Mouse (Mus musculus) fibroblast of lung, adult 2 months (primary cell): Measurements from ENCODE around the gene Nxf1.
"Not testable (repeated sequence)": the region's sequence is repeated elsewhere in the genome, so short reads cannot be mapped to it uniquely, and the experiment has no call there.

Experiments
- DNase-seq: peaks from one replicate; pipeline ENCODE4 v3.0.0-alpha.2; 2011; ENCODE audit warnings: low read depth

Nxf1 gene

DNA sequence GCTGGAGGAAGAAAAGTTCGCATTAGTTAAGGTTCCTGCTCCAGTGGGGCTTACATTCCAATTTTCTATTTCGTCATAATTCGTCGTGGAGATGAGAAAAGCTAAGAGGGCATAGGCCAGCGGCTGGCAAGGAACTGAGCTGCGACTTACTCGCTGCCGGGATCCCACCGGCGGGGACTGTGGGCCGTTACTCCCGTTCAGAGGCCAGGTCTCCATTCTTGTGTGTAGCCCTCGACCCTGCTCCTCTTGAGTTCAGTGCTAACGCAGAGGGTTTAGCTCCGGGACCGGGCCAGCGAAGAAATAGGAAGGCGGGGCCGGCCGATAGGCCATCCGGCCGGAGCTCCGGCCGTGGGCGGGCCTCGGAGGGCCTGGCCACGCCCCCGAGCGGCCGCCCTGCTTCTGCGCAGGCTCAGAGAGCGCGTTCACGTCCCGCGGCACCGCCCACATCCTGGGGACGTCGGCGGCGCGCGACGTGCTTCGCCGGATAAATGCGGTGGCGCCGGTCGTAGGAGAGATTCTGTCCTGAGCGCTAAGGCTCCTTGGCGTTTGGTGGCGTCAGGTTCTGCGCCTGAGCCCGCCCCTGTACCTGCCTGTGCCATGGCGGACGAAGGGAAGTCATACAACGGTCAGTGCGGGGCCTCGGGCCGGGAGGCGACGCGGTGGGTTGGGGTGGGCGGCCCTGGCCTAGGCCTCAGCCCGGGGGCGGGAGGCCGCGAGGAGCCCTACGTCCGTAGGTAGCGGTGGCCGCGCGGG, at the start of gene Nxf1:
Nxf1 (plus strand) TSS at position 439 of the 753 bp plus-strand sequence.
- peak; percentile 81 for DNase-seq

DNA sequence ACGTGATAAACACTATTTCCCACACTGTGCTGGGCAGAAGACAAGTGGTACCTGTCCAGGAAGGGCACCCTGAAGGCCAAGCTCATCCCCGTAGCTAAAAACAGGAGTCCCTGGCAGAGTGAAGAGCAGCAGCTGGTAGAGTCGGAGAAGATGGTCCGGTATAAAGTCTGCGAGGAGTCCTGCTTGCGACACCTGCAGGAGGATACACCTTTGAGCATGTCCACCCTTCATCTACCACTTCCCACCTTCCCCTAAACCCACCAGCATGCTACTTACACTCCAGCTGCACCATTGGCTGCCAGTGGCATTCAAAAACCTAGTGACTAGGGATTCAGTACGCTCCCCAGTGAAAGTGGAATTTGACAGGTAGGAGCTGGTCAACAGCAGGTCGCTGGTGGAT, 47.9 kb upstream of the Nxf1 start:
- no peak for DNase-seq

DNA sequence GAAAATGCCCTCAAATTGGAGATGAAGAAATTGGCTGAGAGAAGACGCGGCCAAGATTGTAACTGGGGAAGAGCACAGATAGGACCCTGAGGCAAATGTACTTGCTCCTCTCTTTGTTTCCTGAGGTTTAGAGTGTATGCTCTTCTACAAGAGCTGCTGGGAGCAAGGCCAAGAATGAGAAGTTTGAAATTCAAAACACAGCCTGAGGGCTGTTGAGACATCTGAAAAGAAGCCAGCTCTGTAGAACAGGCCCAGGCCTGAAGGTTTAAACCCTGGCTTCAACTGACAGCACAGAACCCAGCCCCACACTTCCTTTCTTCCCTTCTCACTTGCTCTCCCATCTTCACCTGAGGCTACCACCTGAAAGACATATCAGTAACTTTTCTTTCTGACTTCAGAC, 46.8 kb upstream of the Nxf1 start:
- no peak for DNase-seq

DNA sequence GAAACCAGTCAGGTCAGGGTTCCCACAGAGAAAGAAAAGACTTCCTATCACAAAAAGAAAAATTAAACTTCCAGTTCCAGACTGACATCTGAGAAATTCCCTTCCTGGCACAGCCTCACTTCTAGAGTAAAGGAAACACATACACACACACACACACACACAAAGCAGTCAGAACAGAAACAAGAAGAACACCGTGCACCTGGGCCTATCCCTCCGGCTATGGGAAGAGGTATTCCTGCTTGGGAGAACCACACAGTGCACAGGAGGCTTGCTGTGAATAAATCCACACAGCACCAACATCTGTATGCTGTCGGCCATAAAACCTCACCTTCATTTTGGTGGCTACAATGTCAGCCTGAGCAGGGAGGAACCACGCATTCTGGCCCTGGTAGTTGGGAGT, 45.4 kb upstream of the Nxf1 start:
- DNase-seq, result no peak

DNA sequence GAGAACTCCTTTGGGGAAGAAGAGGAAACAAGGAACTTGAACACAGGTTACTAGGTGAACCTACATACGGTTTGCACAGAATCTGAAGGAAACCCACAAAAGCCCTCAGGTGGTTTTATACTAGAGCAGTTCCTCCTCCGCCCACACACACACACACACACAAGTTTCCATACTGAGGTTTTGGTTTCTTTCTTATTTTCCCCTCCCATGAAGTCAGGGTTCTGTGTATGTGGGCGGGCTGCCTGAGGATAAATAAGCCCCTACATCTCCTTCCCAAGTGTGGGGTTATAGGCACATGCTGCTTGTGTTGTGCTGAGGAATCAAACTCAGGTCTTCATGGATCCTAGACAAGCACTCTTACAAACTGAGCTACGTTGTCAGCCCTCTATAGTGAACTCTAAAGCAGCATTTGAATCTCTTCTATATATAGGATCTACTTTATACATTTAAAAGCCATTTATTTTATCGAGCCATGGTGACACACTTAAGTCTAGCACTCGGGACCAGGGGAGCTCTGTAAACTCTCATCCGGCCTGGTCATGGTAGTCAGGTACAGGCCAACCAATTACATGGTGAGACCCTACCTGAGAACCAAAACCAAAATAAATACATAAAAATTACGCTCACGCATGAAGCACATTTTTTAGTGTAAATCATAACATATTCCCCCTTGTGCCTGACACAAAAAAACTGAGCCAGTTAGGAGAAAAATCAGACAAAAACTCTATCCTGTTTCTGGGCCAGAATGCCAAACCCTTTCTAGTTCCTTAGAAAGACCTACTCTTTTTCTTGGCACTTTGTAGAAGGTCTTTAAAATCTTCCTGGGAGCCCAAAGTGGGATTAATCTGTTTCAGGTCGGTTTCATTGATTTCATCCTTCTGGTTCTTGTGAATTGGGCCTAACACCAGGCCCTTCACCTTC, 44.7 kb upstream of the Nxf1 start:
- DNase-seq, result no peak

DNA sequence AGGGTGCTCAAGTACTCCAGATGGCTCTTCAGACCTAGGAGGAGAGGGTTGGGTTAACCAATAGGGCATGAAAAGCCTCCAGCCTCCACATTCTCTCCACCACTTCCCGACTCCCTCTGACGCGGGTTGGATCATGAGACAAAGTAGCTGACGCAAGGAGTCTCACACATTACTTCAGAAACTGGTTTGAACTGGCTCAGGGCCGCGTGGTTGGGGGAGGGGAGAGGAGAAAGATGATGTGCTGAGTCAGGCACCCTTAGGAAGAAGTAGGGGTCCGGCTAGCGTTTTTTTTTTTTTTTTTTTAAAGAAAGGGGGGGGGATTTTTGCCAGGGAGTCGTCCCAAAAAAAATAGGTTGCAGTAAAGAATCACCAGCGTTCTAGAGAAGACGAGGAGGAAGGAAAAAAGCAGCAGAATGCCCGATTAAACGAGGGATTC, 44.0 kb upstream of the Nxf1 start:
- DNase-seq, result peak; percentile 90

DNA sequence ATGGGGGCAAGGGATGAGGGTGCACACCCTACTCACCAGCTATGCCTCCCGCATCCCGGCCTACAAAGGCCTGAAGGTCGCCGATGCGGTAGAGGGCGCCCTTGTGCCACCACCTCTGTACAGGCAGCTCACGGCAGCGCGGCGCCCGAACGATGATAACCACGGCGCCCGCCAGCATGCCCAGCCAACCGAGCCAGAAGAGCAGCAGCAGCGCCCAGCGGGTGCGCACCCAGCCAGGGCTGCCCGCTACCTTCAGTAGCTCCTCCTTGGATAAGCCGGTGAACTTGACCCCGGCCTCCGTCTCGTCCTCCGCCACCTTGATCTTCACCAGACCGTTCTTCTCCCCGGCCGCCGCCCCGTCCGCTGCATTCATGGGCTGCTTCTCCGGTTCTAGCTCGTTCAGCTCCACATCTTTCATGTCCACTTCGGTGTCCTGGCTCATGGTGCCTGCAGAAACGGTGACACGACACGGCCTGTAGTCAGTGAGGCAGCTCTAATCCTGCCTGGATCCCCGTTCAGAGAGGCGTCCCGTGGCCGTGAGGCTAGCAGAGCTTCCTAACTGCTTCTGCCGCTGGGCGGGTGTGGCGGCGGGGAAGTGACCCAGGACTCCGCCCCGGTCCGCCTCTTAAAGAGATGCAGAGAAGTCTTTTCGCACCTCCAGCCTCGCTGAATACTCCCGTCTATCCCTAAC, 43.4 kb upstream of the Nxf1 start:
- no peak for DNase-seq

DNA sequence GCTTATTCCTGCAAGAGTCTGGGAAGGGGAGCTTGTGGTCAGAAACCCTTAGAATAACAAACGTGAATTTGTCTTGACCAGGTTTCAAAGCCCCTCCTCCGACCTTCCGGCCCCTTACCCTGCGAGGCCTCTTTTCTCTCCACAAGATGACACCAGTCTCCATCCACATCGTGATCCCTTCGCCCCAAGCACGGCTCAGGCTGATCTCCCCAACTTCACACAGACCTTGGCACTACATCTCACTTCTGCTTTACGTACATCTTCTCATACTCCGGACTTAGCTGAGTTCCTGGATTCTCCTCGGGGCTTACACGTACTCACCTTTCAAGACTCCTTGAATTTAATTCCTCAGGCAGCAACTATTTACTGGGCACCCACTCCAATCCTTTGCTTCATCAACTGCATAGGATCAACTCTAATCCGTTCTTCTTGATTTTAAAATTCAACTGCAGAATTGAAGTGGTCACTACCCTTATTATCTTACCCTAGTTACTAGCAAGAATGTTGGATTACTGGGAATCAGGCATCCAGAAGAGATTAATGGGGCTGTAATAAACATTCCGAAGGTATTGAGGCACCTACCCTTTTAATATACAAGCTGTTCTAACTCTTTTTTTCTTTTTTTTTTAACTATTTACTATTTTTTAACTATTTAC, 42.7 kb upstream of the Nxf1 start:
- no peak for DNase-seq

DNA sequence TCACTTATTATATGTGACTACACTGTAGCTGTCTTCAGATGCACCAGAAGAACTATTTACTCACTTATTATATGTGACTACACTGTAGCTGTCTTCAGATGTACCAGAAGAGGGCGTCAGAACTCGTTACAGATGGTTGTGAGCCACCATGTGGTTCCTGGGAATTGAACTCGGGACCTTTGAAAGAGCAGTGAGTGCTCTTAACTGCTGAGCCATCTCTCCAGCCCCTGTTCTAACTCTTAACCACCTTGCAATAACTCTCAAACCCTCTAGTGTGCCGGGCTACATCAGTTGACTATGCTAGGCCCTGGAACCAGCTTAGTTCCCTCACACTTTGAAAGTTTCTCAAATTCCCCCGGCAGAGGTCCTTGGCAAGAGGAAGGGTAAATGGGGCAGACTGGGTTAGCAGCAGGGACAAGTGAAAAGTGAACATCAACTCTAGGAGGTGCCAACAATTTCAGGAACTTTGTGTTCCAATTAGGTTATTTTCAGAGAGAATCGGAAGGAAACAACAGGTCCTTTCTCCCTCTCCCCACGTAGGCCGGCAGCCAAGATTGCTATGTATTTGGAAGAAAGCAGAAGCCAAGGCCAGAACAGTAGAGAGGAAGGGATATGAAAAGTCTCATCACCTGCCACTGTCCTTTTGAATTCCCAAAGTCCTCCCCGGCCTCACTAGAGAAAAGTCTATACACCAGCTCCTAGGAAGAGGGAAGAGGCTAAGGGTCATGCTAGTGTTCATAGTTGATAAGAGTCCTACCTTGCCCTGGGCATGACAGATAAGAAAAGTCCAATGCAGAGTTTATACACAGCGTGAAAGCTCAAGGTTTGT, 42.0 kb upstream of the Nxf1 start:
- no peak for DNase-seq

DNA sequence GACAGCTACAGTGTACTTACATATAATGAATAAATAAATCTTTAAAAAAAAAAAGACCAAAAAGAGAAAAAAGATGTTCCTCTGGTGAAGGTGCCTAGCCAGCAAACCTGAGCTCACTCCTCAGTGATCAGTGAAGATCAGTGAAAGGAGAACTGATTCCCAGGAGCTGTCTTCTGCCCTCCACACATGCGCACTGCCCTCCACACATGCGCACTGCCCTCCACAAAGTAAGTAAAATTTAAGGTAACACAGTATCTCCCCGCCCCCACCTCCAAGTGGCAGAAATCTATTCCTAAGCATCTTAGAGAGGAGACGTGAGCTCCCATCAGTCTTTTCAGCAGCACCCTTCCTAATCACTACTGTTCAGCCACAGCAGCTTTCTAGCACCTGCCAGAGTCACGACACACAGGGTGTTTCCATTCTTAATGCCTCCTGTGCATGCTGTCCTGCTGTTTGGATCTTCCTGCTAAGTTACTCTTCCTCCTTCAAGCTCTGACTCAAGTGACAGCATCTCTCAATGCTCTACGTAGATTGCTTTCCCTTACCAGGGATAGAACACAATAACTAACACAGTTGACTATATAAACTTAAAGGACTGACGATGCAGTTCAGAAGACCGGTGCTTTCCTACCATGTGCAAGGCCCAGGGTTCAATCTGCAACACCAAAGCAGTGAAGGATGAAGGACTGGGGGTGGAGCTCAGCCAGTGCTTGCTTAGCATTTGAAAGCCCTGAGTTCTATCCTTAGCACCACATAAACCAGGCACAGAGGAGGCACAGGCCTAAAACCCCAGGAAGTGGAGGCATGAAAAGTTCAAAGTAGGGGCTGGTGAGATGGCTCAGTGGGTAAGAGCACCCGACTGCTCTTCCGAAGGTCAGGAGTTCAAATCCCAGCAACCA, 40.8 kb upstream of the Nxf1 start:
- DNase-seq, result no peak

DNA sequence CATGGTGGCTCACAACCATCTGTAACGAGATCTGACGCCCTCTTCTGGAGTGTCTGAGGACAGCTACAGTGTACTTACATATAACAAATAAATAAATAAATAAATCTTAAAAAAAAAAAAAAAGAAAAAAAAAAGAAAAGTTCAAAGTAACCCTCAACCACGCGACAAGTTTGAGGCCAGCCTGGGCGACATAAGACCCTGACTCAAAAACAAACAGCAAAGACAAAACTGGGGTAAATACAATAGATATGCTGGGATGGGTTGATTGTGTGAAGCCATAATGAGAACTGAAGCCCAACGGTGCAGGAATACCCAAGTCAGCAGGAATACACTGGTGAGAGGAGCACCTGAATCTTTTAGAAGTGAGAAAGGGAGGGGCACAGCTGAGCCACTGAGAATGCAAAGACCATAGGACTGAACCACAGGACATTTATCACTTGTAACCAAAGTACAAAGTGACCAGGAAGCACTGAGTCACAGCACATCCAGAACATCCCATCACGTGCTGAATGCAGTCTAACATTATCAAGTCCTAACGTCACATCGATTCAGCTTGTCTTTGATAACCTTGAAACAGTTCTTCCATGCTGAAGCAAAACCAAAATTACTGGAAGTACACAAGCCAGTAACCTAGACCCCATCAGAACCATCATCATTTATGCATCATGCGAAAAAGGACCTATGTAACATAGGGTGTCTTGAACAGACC, 40.0 kb upstream of the Nxf1 start:
- no peak for DNase-seq

DNA sequence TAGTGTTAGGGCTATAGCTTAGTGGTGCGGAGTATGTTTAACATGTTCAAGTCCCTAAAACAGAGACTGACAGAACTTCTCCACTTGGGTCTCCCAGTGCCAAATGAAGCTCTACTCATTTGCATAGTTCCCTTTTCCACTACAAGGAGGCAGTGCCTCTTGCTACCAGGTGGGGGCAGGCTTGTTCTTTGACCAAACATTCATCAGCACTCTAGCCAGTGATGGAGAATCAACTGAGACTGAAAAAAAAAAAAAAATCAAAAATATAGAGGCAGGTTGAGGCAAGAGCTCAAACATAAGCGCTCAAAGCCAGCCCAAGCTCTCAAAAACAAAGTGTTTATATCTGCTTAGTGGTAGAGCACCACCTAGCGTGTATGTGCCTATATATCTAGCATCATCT, 38.5 kb upstream of the Nxf1 start:
- no peak for DNase-seq

DNA sequence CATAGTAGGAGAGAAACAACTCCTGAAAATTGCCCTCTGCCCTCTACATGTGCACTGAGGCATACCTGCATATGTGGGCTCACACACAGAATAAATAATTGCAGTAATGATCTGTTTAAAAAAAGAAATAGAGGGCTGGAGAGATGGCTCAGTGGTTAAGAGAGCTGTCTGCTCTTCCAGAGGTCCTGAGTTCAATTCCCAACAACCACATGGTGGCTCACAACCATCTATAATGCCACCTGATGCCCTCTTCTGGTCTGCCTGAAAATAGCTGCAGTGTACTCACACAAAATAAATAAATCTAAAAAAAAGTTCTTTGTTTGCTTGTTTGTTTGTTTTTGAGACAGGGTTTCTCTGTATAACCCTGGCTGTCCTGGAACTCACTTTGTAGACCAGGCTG, 37.8 kb upstream of the Nxf1 start:
- not testable (repeated sequence) for DNase-seq

DNA sequence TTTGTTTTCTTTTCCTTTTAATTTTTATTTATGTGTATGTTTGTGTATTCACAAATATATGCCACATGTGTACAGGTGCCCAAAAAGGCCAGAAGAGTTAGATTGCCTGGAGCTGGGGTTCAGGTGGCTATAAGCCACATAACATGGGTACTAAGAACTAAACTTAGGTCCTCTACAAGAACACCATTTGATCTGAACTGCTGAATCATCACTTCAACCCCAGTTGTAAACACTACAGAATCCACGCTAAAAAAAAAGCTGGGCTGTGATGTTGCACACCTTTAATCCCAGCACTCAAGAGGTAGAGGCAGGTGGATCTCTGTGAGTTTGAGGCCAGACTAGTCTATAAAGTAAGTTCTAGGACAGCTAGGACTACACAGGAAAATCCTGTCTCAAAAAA, 35.5 kb upstream of the Nxf1 start:
- no peak for DNase-seq

DNA sequence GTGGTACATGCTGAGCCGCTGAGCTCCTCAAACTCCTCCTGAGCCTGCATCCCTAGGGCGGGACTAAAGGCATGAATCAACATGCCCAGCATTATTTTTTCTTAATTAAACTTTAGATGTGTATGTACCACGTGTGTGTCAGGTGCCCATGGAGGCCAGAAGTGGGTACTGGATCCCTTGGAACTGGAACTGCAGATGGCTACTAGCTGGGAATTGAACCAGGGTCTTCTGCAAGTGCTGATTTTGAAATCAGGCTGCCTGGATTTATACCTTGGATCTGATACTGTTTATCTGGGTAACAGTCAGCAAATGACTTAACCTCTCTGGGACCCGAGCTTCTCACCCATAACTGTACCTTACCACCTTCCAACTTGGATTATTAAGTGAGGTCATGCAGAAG, 34.9 kb upstream of the Nxf1 start:
- no peak for DNase-seq

DNA sequence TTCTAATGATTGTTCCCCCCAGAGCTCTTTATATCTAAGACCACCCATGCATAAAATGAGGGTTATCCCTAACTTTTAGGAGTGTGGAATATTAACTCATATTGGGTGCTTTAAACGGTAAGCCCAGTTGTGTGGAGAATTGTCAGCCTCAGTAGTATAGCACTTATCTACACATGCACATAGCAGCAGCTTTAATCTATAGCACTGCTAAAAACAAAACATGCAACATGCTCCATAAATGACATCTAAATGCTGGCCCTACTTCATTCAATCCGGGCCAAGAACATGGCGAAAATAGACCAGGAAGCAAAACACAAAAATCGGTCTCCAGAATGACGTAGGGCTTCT, 34.3 kb upstream of the Nxf1 start:
- no peak for DNase-seq

DNA sequence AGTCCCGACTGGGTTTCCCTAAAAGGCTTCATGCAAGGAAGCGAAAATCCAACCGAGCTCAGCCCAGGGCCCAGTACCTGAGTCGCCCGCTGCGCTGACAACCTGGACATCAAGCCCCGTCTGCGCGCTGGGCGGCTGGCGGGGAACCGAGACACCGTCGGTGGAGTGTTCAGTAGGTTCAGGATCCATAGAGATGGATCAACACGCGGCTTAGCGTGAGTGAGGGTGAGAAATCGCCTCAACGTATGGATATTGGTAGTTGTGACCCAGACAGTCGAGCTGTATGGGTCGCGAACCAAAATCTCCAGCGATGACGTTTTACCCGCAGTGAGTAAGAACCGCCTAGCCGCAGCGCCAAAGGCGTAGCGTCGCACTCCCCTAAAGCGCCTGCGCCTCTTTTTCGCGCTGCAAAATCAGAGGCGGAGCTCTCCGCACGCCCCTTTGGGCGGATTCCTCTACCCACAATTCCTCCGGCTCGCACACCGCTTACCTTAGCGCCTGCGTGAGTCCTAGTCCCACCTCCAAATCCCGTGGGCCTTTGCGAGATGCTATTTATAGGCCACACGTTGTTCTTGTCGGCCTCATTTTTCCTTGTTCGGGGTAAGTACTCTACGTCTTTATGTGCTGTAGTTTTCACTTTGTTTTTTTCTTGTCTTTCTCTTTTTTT, 33.8 kb upstream of the Nxf1 start, which contains the start of gene Slc3a2:
Slc3a2 (minus strand) TSS at position 463 of the 667 bp plus-strand sequence.
- DNase-seq, result peak; percentile 98

DNA sequence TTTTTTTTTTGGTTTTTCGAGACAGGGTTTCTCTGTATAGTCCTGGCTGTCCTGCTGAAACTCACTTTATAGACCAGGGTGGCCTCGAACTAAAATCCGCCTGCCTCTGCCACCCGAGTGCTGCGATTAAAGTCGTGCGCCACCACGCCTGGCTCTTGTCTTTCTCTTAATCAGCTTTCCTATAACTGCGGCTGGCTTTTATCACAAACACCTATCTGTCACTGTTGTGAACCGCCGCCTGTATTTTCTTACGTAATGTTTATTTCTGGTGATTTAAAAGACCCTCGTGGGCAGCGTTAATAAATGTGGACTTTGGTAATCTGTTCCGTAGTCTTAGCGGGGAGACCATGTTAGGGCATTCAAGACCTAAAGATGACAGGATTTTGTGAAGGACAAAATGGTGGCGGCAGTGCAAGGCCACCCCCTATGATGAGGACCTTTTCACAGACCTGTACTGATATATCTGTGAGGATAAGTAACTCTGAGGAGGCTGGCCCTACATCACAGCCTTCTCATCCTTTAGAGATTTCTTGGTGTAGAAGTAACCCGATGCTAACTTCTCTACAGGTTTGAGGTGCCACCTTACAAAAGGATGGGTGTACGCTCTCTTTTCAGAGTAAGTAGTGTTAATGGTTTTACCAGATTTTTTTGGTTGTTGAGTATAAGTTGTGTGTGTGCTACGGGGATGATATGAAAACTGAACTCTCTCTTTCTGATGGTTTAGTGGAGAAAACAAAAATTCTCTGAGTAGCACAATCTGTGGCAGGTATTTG, 33.1 kb upstream of the Nxf1 start:
- DNase-seq, result no peak
